Mouse (Mus musculus) forebrain, embryonic 10.5 days (tissue): ENCODE measurements around the gene F2rl1. TPM values are rescaled to one million over a fixed set of nuclear protein-coding genes. Genes with fewer than 3 reads are reported as not detected.
"Not testable (repeated sequence)": the region's sequence is repeated elsewhere in the genome, so short reads cannot be mapped to it uniquely, and the experiment has no call there.

Experiments used
- DNase-seq: peaks from one replicate; pipeline ENCODE4 v3.0.0-alpha.2; 2017; ENCODE audit warnings: low spot score; ENCODE audit errors: extremely low spot score
- H3K27ac ChIP-seq: fragments of 300-500 bp; sonication (generic); 2 replicates; pipeline ENCODE4 v1.5.1; 2016; ENCODE audit warnings: mild to moderate bottlenecking
- H3K27me3 ChIP-seq: fragments of 300-500 bp; sonication (generic); 2 replicates; pipeline ENCODE4 v1.6.1; 2016; ENCODE audit warnings: mild to moderate bottlenecking; ENCODE audit not compliant: poor library complexity, severe bottlenecking
- H3K36me3 ChIP-seq: fragments of 300-500 bp; sonication (generic); replicated peaks from 2 replicates; pipeline ENCODE4 v1.6.1; 2016; ENCODE audit warnings: mild to moderate bottlenecking, moderate library complexity
- H3K4me1 ChIP-seq: fragments of 300-500 bp; sonication (generic); 2 replicates; pipeline ENCODE4 v1.6.1; 2016
- H3K4me3 ChIP-seq: fragments of 300-500 bp; sonication (generic); 2 replicates; pipeline ENCODE4 v1.5.1; 2016; ENCODE audit warnings: mild to moderate bottlenecking, moderate library complexity
- H3K9me3 ChIP-seq: fragments of 300-500 bp; sonication (generic); 2 replicates; pipeline ENCODE4 v1.6.1; 2016; ENCODE audit warnings: mild to moderate bottlenecking, moderate library complexity
- WGBS: fragments of 180-500 bp; shearing (Covaris S2); methylation state at CpG from one replicate; pipeline ENCODE4 v1.1.7; 2016; 5-methylcytosine and 5-hydroxymethylcytosine counted together
- polyA plus RNA-seq: library from polyadenylated mRNA; unstranded; fragments of >200 nt; fragmentation: Nextera tagmentation; extraction: Ambion mirVana; gene quantifications from 2 replicates; pipeline ENCODE4 v1.2.1, GENCODE M21; 2016

Gene F2rl1
- polyA plus RNA-seq, 1 experiment from 2014 or later = 0.16 TPM

GRCm38 (mm10) chr13:95548291-95548789 is 23.3 kb upstream of the F2rl1 start:
- WGBS = 28% methylated on average over 20 of the region's 20 CpGs
- H3K4me3 ChIP-seq = peak overlapping the region; percentile 27
- peaks cover 11% of the 10 kb centered on the region; the same call in 1 of the 2 replicates for H3K27me3 ChIP-seq
- peak; percentile 35 for DNase-seq
- H3K9me3 ChIP-seq = no peaks in the 10 kb centered on the region
- peak overlapping the region; percentile 73 for H3K27ac ChIP-seq
- peaks cover 40% of the 10 kb centered on the region for H3K4me1 ChIP-seq
- H3K36me3 ChIP-seq = no peaks in the 10 kb centered on the region

- Histone ChIP-seq H3K4me1 (peaks cover 40% of the 10 kb centered on the region), H3K4me3 (no peak overlapping the region), H3K9me3 (no peaks in the 10 kb centered on the region), H3K27me3 (peaks cover 11% of the 10 kb centered on the region; the same call in 1 of the 2 replicates), H3K27ac (peak overlapping the region; percentile 49), H3K36me3 (no peaks in the 10 kb centered on the region)
- no peak for DNase-seq
- 48% methylated on average over 12 of the region's 12 CpGs for WGBS
Measured at GRCm38 (mm10) chr13:95547090-95547611, 22.1 kb upstream of the F2rl1 start.

- Histone ChIP-seq H3K27ac (no peak overlapping the region), H3K9me3 (no peaks in the 10 kb centered on the region), H3K36me3 (no peaks in the 10 kb centered on the region), H3K4me1 (peaks cover 40% of the 10 kb centered on the region), H3K4me3 (no peak overlapping the region), H3K27me3 (peaks cover 11% of the 10 kb centered on the region; the same call in 1 of the 2 replicates)
- WGBS = 87% methylated on average over 6 of the region's 6 CpGs
- no peak for DNase-seq
Measured at GRCm38 (mm10) chr13:95546251-95546650, 21.2 kb upstream of the F2rl1 start.

GRCm38 (mm10) chr13:95545729-95546186 is 20.7 kb upstream of the F2rl1 start:
- no peaks in the 10 kb centered on the region for H3K36me3 ChIP-seq
- peaks cover 11% of the 10 kb centered on the region; the same call in 1 of the 2 replicates for H3K27me3 ChIP-seq
- DNase-seq = no peak
- no peak overlapping the region for H3K4me3 ChIP-seq
- no peak overlapping the region for H3K27ac ChIP-seq
- H3K4me1 ChIP-seq = peaks cover 40% of the 10 kb centered on the region
- no peaks in the 10 kb centered on the region for H3K9me3 ChIP-seq
- WGBS = 85% methylated on average over 7 of the region's 7 CpGs

GRCm38 (mm10) chr13:95538021-95538420 is 13.0 kb upstream of the F2rl1 start:
- no peak for DNase-seq
- 73% methylated on average over 5 of the region's 5 CpGs for WGBS
- H3K4me1 ChIP-seq = peaks cover 35% of the 10 kb centered on the region
- H3K4me3 ChIP-seq = no peak overlapping the region
- H3K27ac ChIP-seq = no peak overlapping the region
- no peaks in the 10 kb centered on the region for H3K9me3 ChIP-seq
- no peaks in the 10 kb centered on the region for H3K36me3 ChIP-seq
- peaks cover 33% of the 10 kb centered on the region for H3K27me3 ChIP-seq

GRCm38 (mm10) chr13:95536117-95536493 is 11.1 kb upstream of the F2rl1 start:
- Histone ChIP-seq H3K27ac (peak overlapping the region; percentile 77; the same call in 1 of the 2 replicates), H3K4me3 (no peak overlapping the region), H3K9me3 (no peaks in the 10 kb centered on the region), H3K27me3 (peaks cover 41% of the 10 kb centered on the region), H3K36me3 (no peaks in the 10 kb centered on the region), H3K4me1 (peaks cover 51% of the 10 kb centered on the region)
- 15% methylated on average over 5 of the region's 5 CpGs for WGBS
- no peak for DNase-seq

GRCm38 (mm10) chr13:95535461-95536116 is 10.6 kb upstream of the F2rl1 start:
- H3K9me3 ChIP-seq = no peaks in the 10 kb centered on the region
- H3K4me3 ChIP-seq = peak overlapping the region; percentile 14; the same call in 1 of the 2 replicates
- WGBS = 2% methylated on average over 11 of the region's 11 CpGs
- peaks cover 53% of the 10 kb centered on the region for H3K4me1 ChIP-seq
- peak; percentile 42 for DNase-seq
- peak overlapping the region; percentile 77 for H3K27ac ChIP-seq
- no peaks in the 10 kb centered on the region for H3K36me3 ChIP-seq
- H3K27me3 ChIP-seq = peaks cover 41% of the 10 kb centered on the region

GRCm38 (mm10) chr13:95535026-95535425 is 10.0 kb upstream of the F2rl1 start:
- no peak for DNase-seq
- Histone ChIP-seq H3K36me3 (no peaks in the 10 kb centered on the region), H3K4me3 (peak overlapping the region; percentile 14; the same call in 1 of the 2 replicates), H3K4me1 (peaks cover 53% of the 10 kb centered on the region), H3K27ac (peak overlapping the region; percentile 77), H3K9me3 (no peaks in the 10 kb centered on the region), H3K27me3 (peaks cover 44% of the 10 kb centered on the region)
- 1% methylated on average over 6 of the region's 6 CpGs for WGBS

- WGBS = 3% methylated on average over 5 of the region's 5 CpGs
- Histone ChIP-seq H3K4me3 (peak overlapping the region; percentile 25; the same call in 1 of the 2 replicates), H3K27ac (peak overlapping the region; percentile 77), H3K27me3 (peaks cover 45% of the 10 kb centered on the region), H3K36me3 (no peaks in the 10 kb centered on the region), H3K9me3 (no peaks in the 10 kb centered on the region), H3K4me1 (peaks cover 53% of the 10 kb centered on the region)
- DNase-seq = peak; percentile 42
Measured at GRCm38 (mm10) chr13:95534131-95534561, 9.1 kb upstream of the F2rl1 start.

- Histone ChIP-seq H3K27me3 (peaks cover 45% of the 10 kb centered on the region), H3K4me1 (peaks cover 53% of the 10 kb centered on the region), H3K27ac (peak overlapping the region; percentile 77), H3K36me3 (no peaks in the 10 kb centered on the region), H3K4me3 (no peak overlapping the region), H3K9me3 (no peaks in the 10 kb centered on the region)
- DNase-seq = no peak
- WGBS = 12% methylated on average over 8 of the region's 8 CpGs
Measured at GRCm38 (mm10) chr13:95533640-95534039, 8.6 kb upstream of the F2rl1 start.

GRCm38 (mm10) chr13:95533121-95533520 is 8.1 kb upstream of the F2rl1 start:
- Histone ChIP-seq H3K4me1 (peaks cover 53% of the 10 kb centered on the region), H3K27ac (peak overlapping the region; percentile 77), H3K27me3 (peaks cover 42% of the 10 kb centered on the region)
- DNase-seq, H3K4me3 ChIP-seq, H3K36me3 ChIP-seq, H3K9me3 ChIP-seq: not testable (repeated sequence)
- WGBS = 76% methylated on average over 4 of the region's 5 CpGs

- Histone ChIP-seq H3K4me3 (no peak overlapping the region), H3K27ac (peak overlapping the region; percentile 11; the same call in 1 of the 2 replicates), H3K9me3 (no peaks in the 10 kb centered on the region), H3K4me1 (peaks cover 51% of the 10 kb centered on the region), H3K27me3 (peaks cover 44% of the 10 kb centered on the region), H3K36me3 (no peaks in the 10 kb centered on the region)
- no peak for DNase-seq
- WGBS = 46% methylated on average over 9 of the region's 9 CpGs
Measured at GRCm38 (mm10) chr13:95531273-95532045, 6.4 kb upstream of the F2rl1 start.
